Mouse (Mus musculus): Measurements from ENCODE around the gene Naa25. TPM values are rescaled to one million over a fixed set of nuclear protein-coding genes. Genes with fewer than 3 reads are reported as not detected.

The Naa25 gene
- 14.2 and 15.0 TPM in 2 replicates for polyA plus RNA-seq (2015; fragmentation: Nextera tagmentation; extraction: Ambion mirVana)

GRCm38 (mm10) chr5:121397187-121398145 lies at the start of gene Naa25:
Naa25 (plus strand) TSS chr5:121397936.
- Histone ChIP-seq H3K4me2 (replicated peaks; ENCODE audit: low read depth) (peak within 1 kb of the TSS; percentile 93), H3K27me3 (replicated peaks; ENCODE audit: control insufficient read depth, insufficient read depth, low read length) (no peaks in the 10 kb centered on the region), H3K4me3 (ENCODE audit: low read depth, low read length) (peak within 1 kb of the TSS; percentile 88), H3K4me1 (replicated peaks; ENCODE audit: control insufficient read depth, insufficient read depth, low read length) (peaks cover 3% of the 10 kb centered on the region; the same call in 1 of the 2 replicates), H3K27ac (ENCODE audit: low read depth, low read length) (peak within 1 kb of the TSS; percentile 70), H3K9me3 (ENCODE audit: control insufficient read depth) (no peaks in the 10 kb centered on the region), H3K9ac (ENCODE audit: low read depth, low read length) (peak within 1 kb of the TSS; percentile 81), H3K36me3 (ENCODE audit: control insufficient read depth, insufficient read depth) (peaks cover 6% of the 10 kb centered on the region; the same call in 1 of the 2 replicates)
- ATAC-seq, result peak; percentile 94
- 9% methylated on average over 52 of the region's 53 CpGs for whole genome bisulfite sequencing
- no peak for TF ChIP-seq CTCF (IDR thresholded peaks at IDR 0.05; ENCODE audit: low read depth)

GRCm38 (mm10) chr5:121359229-121359628 lies 38.5 kb upstream of the Naa25 start:
- H3K36me3 ChIP-seq (ENCODE audit: control insufficient read depth, insufficient read depth), result peaks cover 97% of the 10 kb centered on the region
- H3K27me3 ChIP-seq (replicated peaks; ENCODE audit: control insufficient read depth, insufficient read depth, low read length), result no peaks in the 10 kb centered on the region
- no peak overlapping the region for H3K4me2 ChIP-seq (replicated peaks; ENCODE audit: low read depth)
- H3K27ac ChIP-seq (ENCODE audit: low read depth, low read length), result peak overlapping the region; percentile 30
- TF ChIP-seq CTCF (IDR thresholded peaks at IDR 0.05; ENCODE audit: low read depth), result no peak
- no peak overlapping the region for H3K9ac ChIP-seq (ENCODE audit: low read depth, low read length)
- ATAC-seq, result peak; percentile 67
- H3K9me3 ChIP-seq (ENCODE audit: control insufficient read depth), result no peaks in the 10 kb centered on the region
- H3K4me1 ChIP-seq (replicated peaks; ENCODE audit: control insufficient read depth, insufficient read depth, low read length), result no peaks in the 10 kb centered on the region
- H3K4me3 ChIP-seq (ENCODE audit: low read depth, low read length), result no peak overlapping the region
- WGBS, result 48% methylated on average over 9 of the region's 9 CpGs

DNA sequence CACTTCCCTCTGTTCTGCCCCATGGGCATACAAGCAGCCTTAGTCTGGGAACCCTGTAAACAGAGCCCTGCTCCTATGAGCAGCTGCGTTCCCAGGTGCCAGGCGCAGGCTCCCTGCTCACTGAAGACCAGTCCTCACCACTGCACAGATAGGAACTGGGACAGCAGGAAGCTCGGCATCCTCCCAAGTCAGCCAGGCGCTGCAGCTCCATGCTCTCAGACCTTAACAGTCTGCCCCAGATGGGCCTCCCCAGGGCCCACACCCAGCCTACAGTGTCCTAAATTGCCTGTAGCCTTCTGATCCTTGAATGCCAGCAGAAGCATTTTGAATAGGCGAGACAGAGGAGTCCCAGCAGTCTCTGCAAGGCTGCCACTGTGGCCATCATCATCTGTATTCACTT lies 36.0 kb upstream of the Naa25 start:
- no peaks in the 10 kb centered on the region for H3K4me1 ChIP-seq (replicated peaks; ENCODE audit: control insufficient read depth, insufficient read depth, low read length)
- peaks cover 98% of the 10 kb centered on the region for H3K36me3 ChIP-seq (ENCODE audit: control insufficient read depth, insufficient read depth)

DNA sequence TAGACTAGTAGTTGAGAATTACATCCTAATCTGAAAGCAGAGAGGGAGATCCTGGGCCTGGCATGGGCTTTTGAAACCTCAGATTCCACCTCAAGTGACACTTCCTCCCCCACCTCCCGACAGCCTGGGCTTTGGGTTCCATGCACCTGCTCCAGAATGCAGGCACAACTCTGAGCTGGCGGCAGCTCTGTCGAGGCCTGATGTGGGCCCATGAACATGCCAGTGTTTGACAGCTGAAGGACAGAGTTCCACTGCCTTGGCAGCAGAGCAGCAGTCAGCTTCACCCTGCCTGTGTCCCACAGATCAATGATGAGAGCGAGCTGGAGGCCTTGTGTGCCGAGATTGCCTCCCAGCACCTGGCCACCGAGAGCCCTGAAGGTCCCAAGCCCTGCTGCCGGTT lies 34.3 kb upstream of the Naa25 start:
- WGBS, result 91% methylated on average over 7 of the region's 7 CpGs
- no peak overlapping the region for H3K4me2 ChIP-seq (replicated peaks; ENCODE audit: low read depth)
- no peak overlapping the region for H3K4me3 ChIP-seq (ENCODE audit: low read depth, low read length)
- TF ChIP-seq CTCF (IDR thresholded peaks at IDR 0.05; ENCODE audit: low read depth), result no peak
- H3K9ac ChIP-seq (ENCODE audit: low read depth, low read length), result no peak overlapping the region
- no peak overlapping the region for H3K27ac ChIP-seq (ENCODE audit: low read depth, low read length)
- H3K4me1 ChIP-seq (replicated peaks; ENCODE audit: control insufficient read depth, insufficient read depth, low read length), result no peaks in the 10 kb centered on the region
- H3K27me3 ChIP-seq (replicated peaks; ENCODE audit: control insufficient read depth, insufficient read depth, low read length), result no peaks in the 10 kb centered on the region
- H3K36me3 ChIP-seq (ENCODE audit: control insufficient read depth, insufficient read depth), result peaks cover 95% of the 10 kb centered on the region
- H3K9me3 ChIP-seq (ENCODE audit: control insufficient read depth), result no peaks in the 10 kb centered on the region
- ATAC-seq, result no peak

More for the DNA sequence above, 36.0 kb upstream of the Naa25 start:
- WGBS, result 92% methylated on average over 5 of the region's 5 CpGs
- Histone ChIP-seq H3K27ac (ENCODE audit: low read depth, low read length) (no peak overlapping the region), H3K4me2 (replicated peaks; ENCODE audit: low read depth) (no peak overlapping the region), H3K9me3 (ENCODE audit: control insufficient read depth) (no peaks in the 10 kb centered on the region), H3K4me3 (ENCODE audit: low read depth, low read length) (no peak overlapping the region), H3K27me3 (replicated peaks; ENCODE audit: control insufficient read depth, insufficient read depth, low read length) (no peaks in the 10 kb centered on the region), H3K9ac (ENCODE audit: low read depth, low read length) (no peak overlapping the region)
- no peak for ATAC-seq
- no peak for TF ChIP-seq CTCF (IDR thresholded peaks at IDR 0.05; ENCODE audit: low read depth)

- Histone ChIP-seq H3K4me2 (replicated peaks; ENCODE audit: low read depth) (no peak overlapping the region), H3K36me3 (ENCODE audit: control insufficient read depth, insufficient read depth) (peaks cover 81% of the 10 kb centered on the region), H3K27ac (ENCODE audit: low read depth, low read length) (no peak overlapping the region), H3K27me3 (replicated peaks; ENCODE audit: control insufficient read depth, insufficient read depth, low read length) (no peaks in the 10 kb centered on the region), H3K9ac (ENCODE audit: low read depth, low read length) (no peak overlapping the region), H3K4me3 (ENCODE audit: low read depth, low read length) (no peak overlapping the region), H3K9me3 (ENCODE audit: control insufficient read depth) (no peaks in the 10 kb centered on the region), H3K4me1 (replicated peaks; ENCODE audit: control insufficient read depth, insufficient read depth, low read length) (no peaks in the 10 kb centered on the region)
- no peak for ATAC-seq
- TF ChIP-seq CTCF (IDR thresholded peaks at IDR 0.05; ENCODE audit: low read depth), result no peak
- WGBS, result 79% methylated on average over 16 of the region's 16 CpGs
These were observed 31.1 kb upstream of the Naa25 start for GRCm38 (mm10) chr5:121366449-121367225.

GRCm38 (mm10) chr5:121367255-121367654 lies 30.5 kb upstream of the Naa25 start:
- H3K36me3 ChIP-seq (ENCODE audit: control insufficient read depth, insufficient read depth), result peaks cover 81% of the 10 kb centered on the region

More at GRCm38 (mm10) chr5:121367255-121367654, 30.5 kb upstream of the Naa25 start:
- Histone ChIP-seq H3K4me3 (ENCODE audit: low read depth, low read length) (no peak overlapping the region), H3K27me3 (replicated peaks; ENCODE audit: control insufficient read depth, insufficient read depth, low read length) (no peaks in the 10 kb centered on the region), H3K9ac (ENCODE audit: low read depth, low read length) (no peak overlapping the region), H3K4me2 (replicated peaks; ENCODE audit: low read depth) (no peak overlapping the region), H3K27ac (ENCODE audit: low read depth, low read length) (no peak overlapping the region), H3K9me3 (ENCODE audit: control insufficient read depth) (no peaks in the 10 kb centered on the region), H3K4me1 (replicated peaks; ENCODE audit: control insufficient read depth, insufficient read depth, low read length) (no peaks in the 10 kb centered on the region)
- no peak for TF ChIP-seq CTCF (IDR thresholded peaks at IDR 0.05; ENCODE audit: low read depth)
- WGBS, result 93% methylated on average over 4 of the region's 4 CpGs
- ATAC-seq, result no peak
